Mouse (Mus musculus) inflammation-experienced regulatory T-cells, adult 16 weeks (primary cell): Measurements from ENCODE around the gene Rabggta. TPM values are rescaled to one million over a fixed set of nuclear protein-coding genes. Genes with fewer than 3 reads are reported as not detected.

Experiments
- polyA plus RNA-seq: library from polyadenylated mRNA; unstranded; fragments of 100-300 nt; shearing (Covaris generic); gene quantifications from one replicate; pipeline ENCODE4 v1.2.1, GENCODE M21; 2017

The Rabggta gene
- polyA plus RNA-seq: 76.4 TPM

GRCm38 (mm10) chr14:55721700-55722437 lies at the start of gene Rabggta:
TSS of gene Rabggta (minus strand) at chr14:55722263.

GRCm38 (mm10) chr14:55765696-55766095 lies 43.6 kb upstream of the Rabggta start, which contains the start of gene Ltb4r1:
TSS of gene Ltb4r1 (plus strand) at chr14:55765962.

GRCm38 (mm10) chr14:55761163-55761562 lies 39.1 kb upstream of the Rabggta start, which contains the start of gene Ltb4r2:
TSS of gene Ltb4r2 (plus strand) at chr14:55761428.

GRCm38 (mm10) chr14:55758363-55758784 lies 36.3 kb upstream of the Rabggta start, which contains the start of gene Cideb:
TSS of gene Cideb (minus strand) at chr14:55758458.

GRCm38 (mm10) chr14:55745180-55745860 lies 23.3 kb upstream of the Rabggta start, which contains the start of the genes Dhrs1 and Nop9:
TSS of gene Dhrs1 (minus strand) at chr14:55745690.
TSS of gene Nop9 (plus strand) at chr14:55745693.

GRCm38 (mm10) chr14:55713729-55714122 lies 8.3 kb downstream of the Rabggta start, which contains the start of gene Tgm1:
TSS of gene Tgm1 (minus strand) at chr14:55713926.

GRCm38 (mm10) chr14:55681160-55682117 lies 40.6 kb downstream of the Rabggta start, which contains the start of gene Tinf2:
TSS of gene Tinf2 (minus strand) at chr14:55681820.

GRCm38 (mm10) chr14:55671833-55672740 lies 50.0 kb downstream of the Rabggta start, which contains the start of the genes Gmpr2 and Nedd8:
TSS of gene Gmpr2 (plus strand) at chr14:55671941.
TSS of gene Nedd8 (minus strand) at chr14:55672124.

Other genes starting within 250 kb of the Rabggta start
- gene Dhrs4, start 243.5 kb downstream of the Rabggta start, polyA plus RNA-seq: 43.1 TPM
- 0.17 TPM for gene Carmil3, start 231.6 kb downstream of the Rabggta start, polyA plus RNA-seq
- not detected for gene Cpne6, start 211.8 kb downstream of the Rabggta start, polyA plus RNA-seq
- 0.07 TPM for gene Nrl, start 197.3 kb downstream of the Rabggta start, polyA plus RNA-seq
- gene Pck2, start 182.0 kb downstream of the Rabggta start, polyA plus RNA-seq: 63.7 TPM
- gene Dcaf11, start 162.3 kb downstream of the Rabggta start, polyA plus RNA-seq: 170 TPM
- 4.4 TPM for gene A730061H03Rik, start 161.9 kb downstream of the Rabggta start, polyA plus RNA-seq
- gene Fitm1, start 146.6 kb downstream of the Rabggta start, polyA plus RNA-seq: not detected
- 1,083 TPM for gene Psme1, start 144.1 kb downstream of the Rabggta start, polyA plus RNA-seq
- gene Emc9, start 137.0 kb downstream of the Rabggta start, polyA plus RNA-seq: 38.3 TPM
- 924 TPM for gene Psme2, start 131.2 kb downstream of the Rabggta start, polyA plus RNA-seq
- 82.6 TPM for gene Rnf31, start 130.6 kb downstream of the Rabggta start, polyA plus RNA-seq
- gene Irf9, start 118.7 kb downstream of the Rabggta start, polyA plus RNA-seq: 199 TPM
- 10.8 TPM for gene Rec8, start 104.2 kb downstream of the Rabggta start, polyA plus RNA-seq
- gene Ipo4, start 86.3 kb downstream of the Rabggta start, polyA plus RNA-seq: 69.0 TPM
- 0.34 TPM for gene Gm49378, start 84.4 kb downstream of the Rabggta start, polyA plus RNA-seq
- 110 TPM for gene Tm9sf1, start 78.5 kb downstream of the Rabggta start, polyA plus RNA-seq
- 2.0 TPM for gene Tssk4, start 72.1 kb downstream of the Rabggta start, polyA plus RNA-seq
- gene Mdp1, start 61.8 kb downstream of the Rabggta start, polyA plus RNA-seq: 117 TPM
- 60.7 TPM for gene Gmpr2, start 50.3 kb downstream of the Rabggta start, polyA plus RNA-seq
- gene Nedd8, start 50.1 kb downstream of the Rabggta start, polyA plus RNA-seq: 431 TPM
- 67.8 TPM for gene Tinf2, start 40.4 kb downstream of the Rabggta start, polyA plus RNA-seq
- 0.48 TPM for gene Tgm1, start 8.3 kb downstream of the Rabggta start, polyA plus RNA-seq
- gene Dhrs1, start 23.4 kb upstream of the Rabggta start, polyA plus RNA-seq: 55.5 TPM
- gene Nop9, start 23.4 kb upstream of the Rabggta start, polyA plus RNA-seq: 18.5 TPM
- not detected for gene Cideb, start 36.2 kb upstream of the Rabggta start, polyA plus RNA-seq
- not detected for gene Ltb4r2, start 39.2 kb upstream of the Rabggta start, polyA plus RNA-seq
- 2.1 TPM for gene Ltb4r1, start 43.7 kb upstream of the Rabggta start, polyA plus RNA-seq
- gene Adcy4, start 61.8 kb upstream of the Rabggta start, polyA plus RNA-seq: 0.56 TPM
- 85.5 TPM for gene Ripk3, start 66.6 kb upstream of the Rabggta start, polyA plus RNA-seq
- gene Nfatc4, start 100.9 kb upstream of the Rabggta start, polyA plus RNA-seq: not detected
- 1.4 TPM for gene Nynrin, start 131.7 kb upstream of the Rabggta start, polyA plus RNA-seq
- gene Cbln3, start 162.1 kb upstream of the Rabggta start, polyA plus RNA-seq: 0.13 TPM
- gene Khnyn, start 162.7 kb upstream of the Rabggta start, polyA plus RNA-seq: 131 TPM
- gene Sdr39u1, start 178.0 kb upstream of the Rabggta start, polyA plus RNA-seq: 79.0 TPM
- not detected for gene Cma1, start 222.4 kb upstream of the Rabggta start, polyA plus RNA-seq
- gene Cma2, start 228.7 kb upstream of the Rabggta start, polyA plus RNA-seq: not detected